Mouse (Mus musculus) neutrophil, adult 59 days (primary cell): ENCODE measurements around the gene Rdh5. TPM values are rescaled to one million over a fixed set of nuclear protein-coding genes. Genes with fewer than 3 reads are reported as not detected.

Experiments used
- total RNA-seq, 2 experiments: library from RNA; stranded (reverse); gene quantifications; 1 replicate in 1 of 2; 2 replicates in 1 of 2; pipeline ENCODE4 v1.2.4; 2023

Rdh5 gene
- total RNA-seq: 1 to 10 TPM; 5.5 to 6.2 TPM

DNA sequence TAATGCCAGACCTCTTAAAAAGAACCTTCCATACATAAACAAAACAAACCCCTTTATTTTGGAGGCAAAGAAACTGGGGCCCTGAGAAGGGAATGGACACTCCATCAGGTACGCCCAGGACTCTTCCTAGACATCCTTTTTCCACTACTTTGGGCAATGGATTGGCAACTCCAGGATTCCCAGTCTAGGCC lies at the start of gene Rdh5:
TSS of gene Rdh5 (minus strand) at position 67 of the 191 bp plus-strand sequence.

DNA sequence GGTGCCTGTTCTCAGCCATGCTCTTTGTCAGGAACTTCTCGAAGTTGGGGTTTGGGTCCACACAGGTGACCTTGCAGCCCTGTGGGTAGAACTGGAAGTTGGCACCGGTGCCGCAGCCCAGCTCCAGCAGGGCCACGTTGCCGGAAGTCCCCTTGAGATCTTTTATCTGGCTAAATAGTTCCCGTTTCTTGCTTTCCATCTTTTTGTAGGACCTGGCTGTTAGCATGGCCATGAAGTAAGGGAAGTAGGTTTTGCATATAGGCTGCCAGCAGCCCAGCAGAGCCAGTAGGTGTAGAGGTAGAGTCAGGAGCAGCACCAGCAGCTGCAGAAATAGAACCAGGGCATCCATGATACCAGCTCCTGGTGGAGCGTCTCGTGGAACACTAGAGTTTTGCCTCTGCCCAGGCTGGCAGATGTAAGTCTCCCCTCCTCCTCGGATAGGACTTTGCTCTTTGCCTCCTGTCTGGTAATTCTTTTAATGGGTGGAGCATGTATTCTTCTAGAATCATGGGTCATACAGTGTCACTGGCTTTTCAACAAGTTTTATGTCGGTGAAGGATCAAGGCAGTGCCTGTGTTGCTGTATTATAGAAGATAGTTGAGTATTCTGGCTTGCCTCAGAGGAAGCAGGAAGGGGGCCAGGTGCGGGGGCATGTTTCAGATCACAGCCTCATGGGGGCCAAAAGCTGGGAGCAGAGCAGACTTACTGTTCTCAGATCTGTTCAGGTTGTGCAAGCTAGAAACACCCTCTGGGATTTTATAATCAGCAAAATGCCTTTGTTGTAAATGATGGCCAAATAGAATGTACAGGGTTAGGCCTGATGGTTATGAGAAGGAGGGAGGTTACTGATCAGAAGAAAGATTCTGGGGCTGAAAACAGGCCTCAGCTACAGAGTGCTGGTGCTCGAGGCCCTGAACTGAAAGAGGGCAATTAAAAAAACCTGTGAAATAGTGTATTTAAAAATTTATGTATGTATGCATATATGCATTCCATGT lies 38.2 kb upstream of the Rdh5 start, which contains the start of gene Mettl7b:
TSS of gene Mettl7b (minus strand) at position 399 of the 995 bp plus-strand sequence.

DNA sequence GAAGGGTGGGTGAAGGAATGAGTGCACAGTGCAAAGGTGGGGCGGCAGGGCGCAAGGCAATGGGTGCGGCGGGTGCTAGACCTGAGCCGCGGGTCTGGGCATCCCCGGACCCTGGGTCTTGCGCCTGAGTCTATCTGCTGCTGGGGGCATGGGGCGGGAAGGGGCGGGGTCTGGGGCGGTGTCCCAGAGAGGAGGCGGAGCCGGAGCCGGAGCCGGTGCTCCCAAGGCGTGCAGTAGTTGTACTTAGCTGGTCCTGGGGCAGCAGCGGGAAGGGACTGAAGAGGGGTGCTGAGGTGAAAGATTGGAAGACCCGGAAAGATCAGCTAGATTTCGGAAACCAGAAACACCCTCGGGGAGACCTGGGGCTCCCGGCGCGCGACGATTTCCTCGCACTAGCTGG lies 10.9 kb upstream of the Rdh5 start, which contains the start of gene Itga7:
TSS of gene Itga7 (plus strand) at position 245 of the 400 bp plus-strand sequence.

DNA sequence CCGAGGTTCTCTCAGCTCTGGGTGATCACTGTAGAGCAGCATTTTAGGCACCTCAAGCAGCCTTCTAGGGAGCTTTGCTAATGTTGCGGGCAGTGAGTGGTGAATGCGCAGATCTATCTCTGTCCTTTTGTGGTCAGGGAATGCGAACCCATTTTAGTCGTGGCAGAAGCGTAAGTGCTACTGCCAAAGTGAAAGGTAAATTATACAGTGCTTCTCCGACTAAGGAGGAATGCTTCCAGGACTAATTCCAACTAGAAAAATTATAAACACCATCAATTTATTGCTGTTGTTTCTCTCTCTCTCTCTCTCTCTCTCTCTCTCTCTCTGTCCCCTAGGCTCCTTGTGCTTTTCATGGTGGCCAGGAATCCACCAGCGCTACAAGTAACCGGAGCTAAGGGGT lies 1.2 kb upstream of the Rdh5 start, which contains the start of gene Bloc1s1:
TSS of gene Bloc1s1 (minus strand) at position 101 of the 400 bp plus-strand sequence.

DNA sequence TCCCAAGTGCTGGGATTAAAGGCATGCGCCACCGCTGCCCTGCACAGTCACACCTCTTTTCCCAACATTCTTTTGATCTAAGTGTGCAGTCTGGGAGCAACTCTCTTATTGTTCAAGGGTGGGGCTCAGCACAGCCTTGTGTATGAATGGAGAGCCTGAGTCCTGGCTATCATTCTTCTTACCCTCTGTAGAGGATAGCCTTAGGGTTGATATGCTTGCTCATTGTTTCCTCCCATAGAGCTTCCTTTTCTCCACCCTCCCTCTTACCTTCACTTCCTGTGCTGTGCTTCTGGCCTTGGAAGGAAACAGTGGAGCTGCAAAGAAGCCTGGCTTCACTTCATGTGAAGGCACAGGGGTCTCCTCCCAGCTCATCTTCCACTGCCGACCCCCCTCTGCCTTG lies 22.0 kb downstream of the Rdh5 start, which contains the start of gene Cd63:
TSS of gene Cd63 (plus strand) at position 292 of the 400 bp plus-strand sequence.

DNA sequence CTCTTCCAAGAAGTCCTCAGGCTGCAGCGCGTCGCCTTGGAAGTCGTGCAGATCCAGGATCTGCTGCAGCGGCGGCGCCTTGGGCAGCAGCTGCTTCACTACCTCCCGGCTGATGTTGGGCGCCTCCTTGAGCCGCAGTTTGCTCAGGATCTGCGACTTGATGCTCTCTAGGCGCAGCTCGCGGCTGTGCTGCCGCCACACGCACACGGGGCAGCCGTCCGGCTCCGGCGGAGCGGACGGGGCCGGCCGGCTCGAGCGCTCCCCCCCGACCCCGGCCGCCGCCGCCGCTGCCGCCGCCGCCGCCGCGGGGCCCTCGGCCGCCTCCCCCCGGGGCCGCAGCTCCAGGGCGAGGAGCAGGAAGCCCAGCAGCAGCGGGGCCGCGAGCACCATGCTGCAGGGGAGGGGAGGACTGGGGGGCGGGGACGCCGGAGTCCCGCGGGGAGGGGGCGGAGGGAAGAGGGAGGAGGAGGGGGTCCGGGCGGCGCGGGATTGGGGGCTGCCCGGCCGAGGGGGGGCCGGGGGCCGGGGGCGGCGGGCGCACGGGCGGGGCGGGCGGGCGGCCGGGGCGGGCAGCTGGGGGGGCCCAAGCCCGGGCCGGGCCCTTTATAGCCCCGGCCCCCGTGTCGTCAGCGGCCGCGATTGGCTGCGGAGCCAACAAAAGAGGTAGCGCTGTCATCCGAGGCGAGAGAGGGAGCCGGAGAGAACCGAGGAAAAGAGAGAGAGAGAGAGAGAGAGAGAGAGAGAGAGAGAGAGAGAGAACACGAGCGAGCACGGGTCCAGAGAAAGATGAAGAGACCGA lies 31.2 kb downstream of the Rdh5 start, which contains the start of gene Gdf11:
TSS of gene Gdf11 (minus strand) at position 423 of the 799 bp plus-strand sequence.

Other genes starting within 250 kb of the Rdh5 start
- 1 to 10 TPM; 2.3 to 3.2 TPM for gene Suox, start 248.8 kb downstream of the Rdh5 start, total RNA-seq
- gene Rab5b, start 226.6 kb downstream of the Rdh5 start, total RNA-seq: 100 to 1,000 TPM; 110 to 114 TPM
- 1 to 10 TPM; 1.6 to 2.2 TPM for gene Pmel, start 218.7 kb downstream of the Rdh5 start, total RNA-seq
- 10 to 100 TPM; 74.7 to 85.8 TPM for gene Cdk2, start 217.9 kb downstream of the Rdh5 start, total RNA-seq
- gene Dgka, start 178.0 kb downstream of the Rdh5 start, total RNA-seq: 10 to 100 TPM; 50.1 to 52.9 TPM
- gene Pym1, start 175.0 kb downstream of the Rdh5 start, total RNA-seq: 10 to 100 TPM; 18.5 to 21.6 TPM
- gene Mmp19, start 132.0 kb downstream of the Rdh5 start, total RNA-seq: 1 to 10 TPM; 4.4 to 6.1 TPM
- gene Dnajc14, start 118.8 kb downstream of the Rdh5 start, total RNA-seq: 10 to 100 TPM; 67.2 to 71.3 TPM
- 1 to 10 TPM; 4.8 to 5.1 TPM for gene Tmem198b, start 118.5 kb downstream of the Rdh5 start, total RNA-seq
- 10 to 100 TPM; 33.1 to 39.1 TPM for gene Sarnp, start 105.6 kb downstream of the Rdh5 start, total RNA-seq
- 10 to 100 TPM; 17.9 to 23.0 TPM for gene Ormdl2, start 101.2 kb downstream of the Rdh5 start, total RNA-seq
- gene Gdf11, start 31.2 kb downstream of the Rdh5 start, total RNA-seq: under 1 TPM; 0.15 to 0.20 TPM
- gene Cd63, start 21.9 kb downstream of the Rdh5 start, total RNA-seq: 100 to 1,000 TPM; 129 to 165 TPM
- gene Bloc1s1, start 1.1 kb upstream of the Rdh5 start, total RNA-seq: 100 to 1,000 TPM; 100 to 105 TPM
- gene Itga7, start 10.9 kb upstream of the Rdh5 start, total RNA-seq: under 1 TPM; 0.13 to 0.42 TPM
- gene Mettl7b, start 38.1 kb upstream of the Rdh5 start, total RNA-seq: not detected
- gene Olfr9, start 66.5 kb upstream of the Rdh5 start, total RNA-seq: not detected
- not detected for gene Olfr763, start 87.9 kb upstream of the Rdh5 start, total RNA-seq
- gene Olfr764-ps1, start 117.0 kb upstream of the Rdh5 start, total RNA-seq: not detected
- not detected for gene Olfr765, start 127.1 kb upstream of the Rdh5 start, total RNA-seq
- not detected for gene Olfr766-ps1, start 146.1 kb upstream of the Rdh5 start, total RNA-seq
- gene Olfr767, start 160.0 kb upstream of the Rdh5 start, total RNA-seq: not detected
- gene Olfr768, start 176.5 kb upstream of the Rdh5 start, total RNA-seq: not detected
- gene Olfr769, start 195.0 kb upstream of the Rdh5 start, total RNA-seq: not detected
- gene Olfr770, start 216.1 kb upstream of the Rdh5 start, total RNA-seq: not detected
- gene Olfr771, start 241.9 kb upstream of the Rdh5 start, total RNA-seq: not detected